Mouse (Mus musculus): Measurements from ENCODE around the gene Rasa2.

Rasa2 gene

GRCm38 (mm10) chr9:96638508-96638907, 7.1 kb upstream of the Rasa2 start:
- no peak for DNase-seq

- no peak for DNase-seq
Observed at GRCm38 (mm10) chr9:96637157-96637548, 5.7 kb upstream of the Rasa2 start.

- no peak for DNase-seq
Observed at GRCm38 (mm10) chr9:96636423-96637156, 5.2 kb upstream of the Rasa2 start.

GRCm38 (mm10) chr9:96635899-96636298, 4.5 kb upstream of the Rasa2 start:
- DNase-seq, result no peak

GRCm38 (mm10) chr9:96635176-96635575, 3.8 kb upstream of the Rasa2 start:
- no peak for DNase-seq

GRCm38 (mm10) chr9:96633771-96634170, 2.4 kb upstream of the Rasa2 start:
- peak; percentile 27 to 39 for DNase-seq

- DNase-seq, result no peak
Observed at GRCm38 (mm10) chr9:96632756-96633155, 1.3 kb upstream of the Rasa2 start.

GRCm38 (mm10) chr9:96632073-96632690, 765 bp upstream of the Rasa2 start:
- no peak for DNase-seq

GRCm38 (mm10) chr9:96630571-96631388, 637 bp downstream of the Rasa2 start:
- peak; percentile 85 to 90 for DNase-seq

GRCm38 (mm10) chr9:96629151-96629550, 2.3 kb downstream of the Rasa2 start:
- DNase-seq, result no peak

- no peak for DNase-seq
Observed at GRCm38 (mm10) chr9:96627557-96628085, 3.8 kb downstream of the Rasa2 start.

- DNase-seq, result no peak
Observed at GRCm38 (mm10) chr9:96627042-96627441, 4.4 kb downstream of the Rasa2 start.

- no peak for DNase-seq
Observed at GRCm38 (mm10) chr9:96618448-96619176, 12.8 kb downstream of the Rasa2 start.

GRCm38 (mm10) chr9:96612297-96612696, 19.1 kb downstream of the Rasa2 start:
- no peak for DNase-seq

- no peak for DNase-seq
Observed at GRCm38 (mm10) chr9:96611693-96612293, 19.6 kb downstream of the Rasa2 start.

- no peak for DNase-seq
Observed at GRCm38 (mm10) chr9:96610813-96611212, 20.6 kb downstream of the Rasa2 start.

GRCm38 (mm10) chr9:96603416-96603815, 28.0 kb downstream of the Rasa2 start:
- DNase-seq, result no peak

GRCm38 (mm10) chr9:96597899-96598298, 33.5 kb downstream of the Rasa2 start:
- DNase-seq, result no peak

- no peak for DNase-seq
Observed at GRCm38 (mm10) chr9:96592670-96593600, 38.5 kb downstream of the Rasa2 start.

GRCm38 (mm10) chr9:96589346-96589745, 42.1 kb downstream of the Rasa2 start:
- no peak for DNase-seq

GRCm38 (mm10) chr9:96583496-96583895, 47.9 kb downstream of the Rasa2 start:
- no peak for DNase-seq
